Mouse (Mus musculus): Measurements from ENCODE around the gene Tecta. TPM values are rescaled to one million over a fixed set of nuclear protein-coding genes. Genes with fewer than 3 reads are reported as not detected.

Gene Tecta
- polyA plus RNA-seq, 1 experiment, result 0.03 TPM

DNA sequence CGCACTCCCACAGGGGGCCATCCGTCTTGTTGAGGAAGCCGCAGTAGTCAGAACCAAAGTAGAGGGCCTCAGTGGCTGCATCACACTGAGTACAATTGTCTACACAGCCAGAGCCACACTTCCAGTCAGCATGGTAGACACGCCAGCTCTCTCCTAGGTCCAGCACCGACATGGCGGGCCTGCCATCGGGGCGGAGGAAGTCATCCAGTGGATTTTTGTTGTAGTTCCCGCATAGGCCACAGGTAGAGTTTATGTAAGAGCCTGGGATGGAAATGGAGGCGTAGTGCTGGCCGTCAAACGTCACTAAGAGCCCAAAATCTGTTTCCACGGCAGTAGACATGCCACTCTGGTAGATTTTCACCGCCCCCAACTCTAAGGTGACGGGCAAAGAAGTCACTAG is 22.1 kb downstream of the Tecta start:
- 94% methylated on average over 15 of the region's 15 CpGs for WGBS
- H3K4me1 ChIP-seq (ENCODE audit: control insufficient read depth, insufficient read depth, insufficient read length, low read length), result no peaks in the 10 kb centered on the region
- H3K36me3 ChIP-seq (ENCODE audit: control insufficient read depth, insufficient read depth, low read length), result no peaks in the 10 kb centered on the region
- no peak overlapping the region for H3K27ac ChIP-seq (ENCODE audit: insufficient read depth, low read depth, low read length)
- H3K4me3 ChIP-seq (ENCODE audit: low read depth, low read length), result no peak overlapping the region
- no peaks in the 10 kb centered on the region for H3K27me3 ChIP-seq (ENCODE audit: control insufficient read depth, insufficient read depth, low read length)
- TF ChIP-seq CTCF (IDR thresholded peaks at IDR 0.05; ENCODE audit: extremely low read depth, insufficient read length, insufficient replicate concordance, low read depth, low read length) (no peak), POLR2A (IDR thresholded peaks at IDR 0.05; ENCODE audit: low read depth, low read length) (no peak)

- no peaks in the 10 kb centered on the region for H3K36me3 ChIP-seq (ENCODE audit: control insufficient read depth, insufficient read depth, low read length)
- no peak overlapping the region for H3K4me3 ChIP-seq (ENCODE audit: low read depth, low read length)
- H3K27ac ChIP-seq (ENCODE audit: insufficient read depth, low read depth, low read length), result no peak overlapping the region
- 48% methylated on average over 6 of the region's 6 CpGs for WGBS
- no peak for TF ChIP-seq POLR2A (IDR thresholded peaks at IDR 0.05; ENCODE audit: low read depth, low read length)
- no peak for TF ChIP-seq CTCF (IDR thresholded peaks at IDR 0.05; ENCODE audit: extremely low read depth, insufficient read length, insufficient replicate concordance, low read depth, low read length)
- H3K4me1 ChIP-seq (ENCODE audit: control insufficient read depth, insufficient read depth, insufficient read length, low read length), result no peaks in the 10 kb centered on the region
- no peaks in the 10 kb centered on the region for H3K27me3 ChIP-seq (ENCODE audit: control insufficient read depth, insufficient read depth, low read length)
Observed at GRCm38 (mm10) chr9:42371670-42372368, 27.9 kb downstream of the Tecta start.

DNA sequence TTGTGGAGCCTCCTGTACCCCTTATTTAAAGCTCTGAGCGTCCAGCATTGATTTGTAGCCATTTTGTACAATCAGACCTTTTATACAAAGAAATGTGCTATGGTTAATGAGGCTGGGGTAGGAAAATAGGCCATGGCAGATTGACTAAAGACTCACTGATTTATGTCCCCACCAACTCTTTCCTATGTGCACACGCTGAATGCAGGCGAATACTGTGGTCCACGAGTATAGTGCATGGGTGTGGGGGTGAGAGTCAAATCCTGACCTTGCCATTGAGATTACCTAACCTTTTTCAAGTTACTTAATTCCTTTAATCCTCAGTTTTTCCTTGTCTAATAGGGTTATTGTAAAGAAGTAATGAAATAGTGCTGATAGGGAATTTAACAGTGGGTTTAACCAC is 42.1 kb downstream of the Tecta start:
- no peak for TF ChIP-seq POLR2A (IDR thresholded peaks at IDR 0.05; ENCODE audit: low read depth, low read length)
- no peak for TF ChIP-seq CTCF (IDR thresholded peaks at IDR 0.05; ENCODE audit: extremely low read depth, insufficient read length, insufficient replicate concordance, low read depth, low read length)

DNA sequence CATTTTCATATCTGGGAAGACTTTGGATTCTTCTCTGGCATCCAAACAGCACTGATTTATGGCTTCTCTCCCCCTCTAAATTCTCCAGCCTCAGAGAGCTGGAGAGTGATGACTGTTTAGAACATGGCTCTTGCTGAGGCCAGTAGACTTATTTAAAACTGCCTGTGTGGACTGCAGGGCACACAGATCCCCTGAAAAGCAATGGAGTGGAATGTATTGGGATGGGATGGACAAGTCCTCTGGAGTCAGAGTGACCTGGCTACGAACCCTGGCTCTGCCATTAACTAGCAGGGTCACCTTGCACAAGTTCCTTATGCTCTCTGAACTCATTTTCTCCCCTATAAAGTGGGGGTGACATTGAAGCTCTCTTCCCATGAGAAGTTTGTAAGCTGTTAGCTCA is 44.9 kb downstream of the Tecta start:
- TF ChIP-seq POLR2A (IDR thresholded peaks at IDR 0.05; ENCODE audit: low read depth, low read length) (no peak), CTCF (IDR thresholded peaks at IDR 0.05; ENCODE audit: extremely low read depth, insufficient read length, insufficient replicate concordance, low read depth, low read length) (no peak)
- Histone ChIP-seq H3K4me1 (ENCODE audit: control insufficient read depth, insufficient read depth, insufficient read length, low read length) (no peaks in the 10 kb centered on the region), H3K27me3 (ENCODE audit: control insufficient read depth, insufficient read depth, low read length) (no peaks in the 10 kb centered on the region), H3K4me3 (ENCODE audit: low read depth, low read length) (no peak overlapping the region), H3K36me3 (ENCODE audit: control insufficient read depth, insufficient read depth, low read length) (no peaks in the 10 kb centered on the region), H3K27ac (ENCODE audit: insufficient read depth, low read depth, low read length) (no peak overlapping the region)
- 67% methylated on average over 1 of the region's 1 CpGs for WGBS

More for the DNA sequence above, 42.1 kb downstream of the Tecta start:
- WGBS, result 78% methylated on average over 4 of the region's 4 CpGs
- Histone ChIP-seq H3K4me1 (ENCODE audit: control insufficient read depth, insufficient read depth, insufficient read length, low read length) (no peaks in the 10 kb centered on the region), H3K27me3 (ENCODE audit: control insufficient read depth, insufficient read depth, low read length) (no peaks in the 10 kb centered on the region), H3K36me3 (ENCODE audit: control insufficient read depth, insufficient read depth, low read length) (no peaks in the 10 kb centered on the region), H3K27ac (ENCODE audit: insufficient read depth, low read depth, low read length) (no peak overlapping the region), H3K4me3 (ENCODE audit: low read depth, low read length) (no peak overlapping the region)

- WGBS, result 27% methylated on average over 7 of the region's 7 CpGs
- no peak overlapping the region for H3K4me3 ChIP-seq (ENCODE audit: low read depth, low read length)
- H3K27ac ChIP-seq (ENCODE audit: insufficient read depth, low read depth, low read length), result no peak overlapping the region
- TF ChIP-seq POLR2A (IDR thresholded peaks at IDR 0.05; ENCODE audit: low read depth, low read length), result no peak
- TF ChIP-seq CTCF (IDR thresholded peaks at IDR 0.05; ENCODE audit: extremely low read depth, insufficient read length, insufficient replicate concordance, low read depth, low read length), result no peak
- no peaks in the 10 kb centered on the region for H3K27me3 ChIP-seq (ENCODE audit: control insufficient read depth, insufficient read depth, low read length)
- no peaks in the 10 kb centered on the region for H3K36me3 ChIP-seq (ENCODE audit: control insufficient read depth, insufficient read depth, low read length)
- no peaks in the 10 kb centered on the region for H3K4me1 ChIP-seq (ENCODE audit: control insufficient read depth, insufficient read depth, insufficient read length, low read length)
Observed at GRCm38 (mm10) chr9:42349791-42350190, 49.9 kb downstream of the Tecta start.

- Histone ChIP-seq H3K4me1 (ENCODE audit: control insufficient read depth, insufficient read depth, insufficient read length, low read length) (no peaks in the 10 kb centered on the region), H3K36me3 (ENCODE audit: control insufficient read depth, insufficient read depth, low read length) (no peaks in the 10 kb centered on the region), H3K4me3 (ENCODE audit: low read depth, low read length) (no peak overlapping the region), H3K27me3 (ENCODE audit: control insufficient read depth, insufficient read depth, low read length) (no peaks in the 10 kb centered on the region), H3K27ac (ENCODE audit: insufficient read depth, low read depth, low read length) (no peak overlapping the region)
- TF ChIP-seq POLR2A (IDR thresholded peaks at IDR 0.05; ENCODE audit: low read depth, low read length) (no peak), CTCF (IDR thresholded peaks at IDR 0.05; ENCODE audit: extremely low read depth, insufficient read length, insufficient replicate concordance, low read depth, low read length) (no peak)
Observed at GRCm38 (mm10) chr9:42346297-42346696, 53.4 kb downstream of the Tecta start.

GRCm38 (mm10) chr9:42339151-42339550 is 60.6 kb downstream of the Tecta start:
- Histone ChIP-seq H3K27ac (ENCODE audit: insufficient read depth, low read depth, low read length) (no peak overlapping the region), H3K36me3 (ENCODE audit: control insufficient read depth, insufficient read depth, low read length) (no peaks in the 10 kb centered on the region), H3K27me3 (ENCODE audit: control insufficient read depth, insufficient read depth, low read length) (no peaks in the 10 kb centered on the region), H3K4me1 (ENCODE audit: control insufficient read depth, insufficient read depth, insufficient read length, low read length) (no peaks in the 10 kb centered on the region), H3K4me3 (ENCODE audit: low read depth, low read length) (no peak overlapping the region)
- 33% methylated on average over 4 of the region's 4 CpGs for WGBS
- no peak for TF ChIP-seq CTCF (IDR thresholded peaks at IDR 0.05; ENCODE audit: extremely low read depth, insufficient read length, insufficient replicate concordance, low read depth, low read length)
- TF ChIP-seq POLR2A (IDR thresholded peaks at IDR 0.05; ENCODE audit: low read depth, low read length), result no peak
